Comparison of ENCODE assay signal across 16 mouse cellular contexts in genomic region chr8:123880271-123880670, GRCm38 (mm10). TPM values are rescaled to one million over a fixed set of nuclear protein-coding genes. Genes with fewer than 3 reads are reported as not detected.
A peak's percentile ranks its signal among the peaks of the same experiment; 100 is the strongest.
DNase-seq lines count a peak whose midpoint lies in the region; ATAC-seq and TF ChIP-seq lines count a peak whose summit lies in the region.
"Had no signal": no experiment of that assay in that cellular context is flagged by ENCODE, and none has a peak within 500 bp of the region (broad histone marks: within the 10 kb centered on the region; RNA-seq: fewer than 3 reads in every experiment).

No protein-coding gene starts in this region.

- TF ChIP-seq CTCF in forebrain, postnatal 0 days (IDR thresholded peaks at IDR 0.05; ENCODE audit: low read depth), result no peak
- TF ChIP-seq CTCF in thymus, adult 2 months (IDR thresholded peaks at IDR 0.05; ENCODE audit: borderline replicate concordance, control insufficient read depth, extremely low read depth, insufficient read depth, low read length, poor library complexity), result no peak

- 52% methylated on average over 10 of the region's 10 CpGs for WGBS in forebrain, postnatal 0 days
- WGBS in forebrain, embryonic 11.5 days, result 73% methylated on average over 10 of the region's 10 CpGs
- WGBS in thymus, adult 2 months, result 48% methylated on average over 10 of the region's 10 CpGs
- 61% methylated on average over 10 of the region's 10 CpGs for WGBS in liver, embryonic 11.5 days

- no peak for TF ChIP-seq POLR2A in thymus, adult 2 months (IDR thresholded peaks at IDR 0.05; ENCODE audit: control insufficient read depth, extremely low read depth, insufficient read depth, low read length, poor library complexity)

- no peak overlapping the region for H3K4me2 ChIP-seq in forebrain, postnatal 0 days (ENCODE audit: low read depth)
- no peak overlapping the region for H3K4me2 ChIP-seq in forebrain, embryonic 11.5 days (ENCODE audit: low read depth, low read length, severe bottlenecking)
- H3K4me2 ChIP-seq in liver, embryonic 11.5 days, result no peak overlapping the region
- H3K4me2 ChIP-seq: hindbrain, embryonic 14.5 days; midbrain, embryonic 13.5 days had no signal

- H3K4me3 ChIP-seq in forebrain, postnatal 0 days (ENCODE audit: low read depth, low read length), result no peak overlapping the region
- H3K4me3 ChIP-seq in forebrain, embryonic 11.5 days (ENCODE audit: low read depth, low read length), result no peak overlapping the region
- H3K4me3 ChIP-seq in thymus, adult 2 months (ENCODE audit: control insufficient read depth, insufficient read depth, low read length), result no peak overlapping the region
- no peak overlapping the region for H3K4me3 ChIP-seq in liver, embryonic 11.5 days (ENCODE audit: low read depth, low read length)
- H3K4me3 ChIP-seq: erythroblast, embryonic 14.5 days; heart, adult 2 months; midbrain, embryonic 13.5 days had no signal

- H3K27ac ChIP-seq in forebrain, postnatal 0 days (ENCODE audit: low read depth, low read length), result no peak overlapping the region
- no peak overlapping the region for H3K27ac ChIP-seq in forebrain, embryonic 11.5 days (ENCODE audit: low read depth, low read length)
- H3K27ac ChIP-seq in thymus, adult 2 months (ENCODE audit: control insufficient read depth, insufficient read depth, low read length), result no peak overlapping the region
- no peak overlapping the region for H3K27ac ChIP-seq in liver, embryonic 11.5 days (ENCODE audit: low read depth, low read length)
- H3K27ac ChIP-seq: heart, adult 2 months; hindbrain, embryonic 14.5 days; midbrain, embryonic 13.5 days had no signal

- H3K36me3 ChIP-seq in forebrain, postnatal 0 days (ENCODE audit: insufficient read depth), result no peaks in the 10 kb centered on the region
- no peaks in the 10 kb centered on the region for H3K36me3 ChIP-seq in forebrain, embryonic 11.5 days (ENCODE audit: control insufficient read depth, insufficient read depth, low read length)
- no peaks in the 10 kb centered on the region for H3K36me3 ChIP-seq in thymus, adult 2 months (ENCODE audit: control insufficient read depth, insufficient read depth, low read length)
- no peaks in the 10 kb centered on the region for H3K36me3 ChIP-seq in liver, embryonic 11.5 days (ENCODE audit: control insufficient read depth, insufficient read depth, low read length)
- H3K36me3 ChIP-seq: midbrain, embryonic 13.5 days had no signal

- peaks cover 13% of the 10 kb centered on the region for H3K4me1 ChIP-seq in forebrain, postnatal 0 days (ENCODE audit: insufficient read depth)
- no peaks in the 10 kb centered on the region for H3K4me1 ChIP-seq in forebrain, embryonic 11.5 days (replicated peaks; ENCODE audit: control insufficient read depth, insufficient read depth, low read length)
- no peaks in the 10 kb centered on the region for H3K4me1 ChIP-seq in thymus, adult 2 months (replicated peaks; ENCODE audit: control insufficient read depth, insufficient read depth, low read length)
- peaks cover 3% of the 10 kb centered on the region; the same call in 1 of the 2 replicates for H3K4me1 ChIP-seq in liver, embryonic 11.5 days (replicated peaks; ENCODE audit: control insufficient read depth, insufficient read depth, low read length)

- no peaks in the 10 kb centered on the region for H3K9me3 ChIP-seq in forebrain, postnatal 0 days (ENCODE audit: low read length)
- H3K9me3 ChIP-seq in forebrain, embryonic 11.5 days (ENCODE audit: control insufficient read depth, low read length), result no peaks in the 10 kb centered on the region
- no peaks in the 10 kb centered on the region for H3K9me3 ChIP-seq in liver, embryonic 11.5 days (ENCODE audit: control insufficient read depth, low read length)
- H3K9me3 ChIP-seq: midbrain, embryonic 13.5 days had no signal

- intact Hi-C loops in left cerebral cortex, postnatal 14 days (cut with DNase I), result loop anchor here (5.0 kb wide), 1 partner anchor 38 kb away; no protein-coding TSS in a partner anchor

- no peak for ATAC-seq in forebrain, postnatal 0 days
- ATAC-seq in forebrain, embryonic 11.5 days (replicated peaks; ENCODE audit: low FRiP score), result no peak
- ATAC-seq in liver, embryonic 11.5 days (replicated peaks; ENCODE audit: low FRiP score), result no peak
- ATAC-seq: lung, postnatal 0 days; midbrain, embryonic 13.5 days had no signal

- DNase-seq in forebrain, postnatal 0 days, result peak; percentile 55
- no peak for DNase-seq in forebrain, embryonic 11.5 days (ENCODE audit: low spot score)
- peak; percentile 61 for DNase-seq in frontal cortex, postnatal 25 days (ENCODE audit: low spot score in 2 of 2)
- DNase-seq in left cerebral cortex, postnatal 14 days (ENCODE audit: low spot score in 2 of 2), result peak; percentile 90 to 97
- peak; percentile 84 to 89 for DNase-seq in right cerebral cortex, postnatal 36 days (ENCODE audit: low spot score in 2 of 2)
- DNase-seq in lung, postnatal 4 days, result no peak
- no peak for DNase-seq in thymus, adult 2 months
- no peak for DNase-seq in liver, embryonic 11.5 days (ENCODE audit: low spot score)
- DNase-seq: cerebellum, adult 9-10 months; heart, adult 2 months; heart, postnatal 10 days; kidney, adult 11 months had no signal

- no peaks in the 10 kb centered on the region for H3K27me3 ChIP-seq in forebrain, postnatal 0 days (ENCODE audit: insufficient read depth, low read length)
- H3K27me3 ChIP-seq in forebrain, embryonic 11.5 days (ENCODE audit: control insufficient read depth, insufficient read depth, low read length), result no peaks in the 10 kb centered on the region
- peaks cover 3% of the 10 kb centered on the region for H3K27me3 ChIP-seq in thymus, adult 2 months (ENCODE audit: control insufficient read depth, insufficient read depth, low read length)
- peaks cover 18% of the 10 kb centered on the region for H3K27me3 ChIP-seq in liver, embryonic 11.5 days (replicated peaks; ENCODE audit: control insufficient read depth, insufficient read depth, low read length)

- no peak overlapping the region for H3K9ac ChIP-seq in forebrain, postnatal 0 days
- no peak overlapping the region for H3K9ac ChIP-seq in forebrain, embryonic 11.5 days (ENCODE audit: low read length)
- H3K9ac ChIP-seq in liver, embryonic 11.5 days (ENCODE audit: low read depth, low read length), result no peak overlapping the region
- H3K9ac ChIP-seq: hindbrain, embryonic 14.5 days; midbrain, embryonic 13.5 days had no signal

RNA-seq across cellular contexts. Expression of gene Acta1, which starts 14.3 kb away (rescaled TPM):
- total RNA-seq in forebrain, postnatal 0 days (2014; rRNA removed), result 10.5 and 20.1 TPM in 2 replicates
- 17.1 and 20.4 TPM in 2 replicates for polyA plus RNA-seq in forebrain, postnatal 0 days (2015; fragmentation: Nextera tagmentation; extraction: Ambion mirVana)
- polyA plus RNA-seq in forebrain, embryonic 11.5 days (2014; fragmentation: Nextera tagmentation; extraction: Ambion mirVana), result 0.56 and 0.68 TPM in 2 replicates
- 10 to 100 TPM in 1 of 2 experiments, 1 to 10 TPM in 1; 9.3 to 11.5 TPM for total RNA-seq in left cerebral cortex, postnatal 14 days (2021)
- polyA plus RNA-seq in thymus, adult 2 months (2012; rRNA removed), result 0.97 and 13.3 TPM in 2 replicates
- polyA plus RNA-seq in liver, embryonic 11.5 days (2014; fragmentation: Nextera tagmentation; extraction: Ambion mirVana), result 2.5 and 6.7 TPM in 2 replicates

RNA-seq across cellular contexts. Expression of gene Ccsap, which starts 20.3 kb away (rescaled TPM):
- total RNA-seq in forebrain, postnatal 0 days (2014; rRNA removed), result 19.5 and 21.8 TPM in 2 replicates
- 10.0 and 10.6 TPM in 2 replicates for polyA plus RNA-seq in forebrain, postnatal 0 days (2015; fragmentation: Nextera tagmentation; extraction: Ambion mirVana)
- 10.0 and 10.4 TPM in 2 replicates for polyA plus RNA-seq in forebrain, embryonic 11.5 days (2014; fragmentation: Nextera tagmentation; extraction: Ambion mirVana)
- 10 to 100 TPM; 69.8 to 73.6 TPM for total RNA-seq in left cerebral cortex, postnatal 14 days (2021)
- polyA plus RNA-seq in thymus, adult 2 months (2012; rRNA removed), result 7.3 and 9.6 TPM in 2 replicates
- 4.6 and 5.2 TPM in 2 replicates for polyA plus RNA-seq in liver, embryonic 11.5 days (2014; fragmentation: Nextera tagmentation; extraction: Ambion mirVana)

Comparison
In these comparisons a context has a peak if more than half of its experiments do, and no peak if none do; other contexts are left out.
1. DNase-seq: peak in forebrain, postnatal 0 days (single experiment), frontal cortex, postnatal 25 days (2 of 2), left cerebral cortex, postnatal 14 days (2 of 2) and right cerebral cortex, postnatal 36 days (2 of 2); none in forebrain, embryonic 11.5 days (single experiment), lung, postnatal 4 days (0 of 2), thymus, adult 2 months (single experiment) and liver, embryonic 11.5 days (single experiment).